Mouse (Mus musculus): ENCODE results near the gene Manba. TPM values are rescaled to one million over a fixed set of nuclear protein-coding genes. Genes with fewer than 3 reads are reported as not detected.

Gene Manba
- polyA plus RNA-seq, 1 experiment from 2014 or later = 18.6 TPM

DNA sequence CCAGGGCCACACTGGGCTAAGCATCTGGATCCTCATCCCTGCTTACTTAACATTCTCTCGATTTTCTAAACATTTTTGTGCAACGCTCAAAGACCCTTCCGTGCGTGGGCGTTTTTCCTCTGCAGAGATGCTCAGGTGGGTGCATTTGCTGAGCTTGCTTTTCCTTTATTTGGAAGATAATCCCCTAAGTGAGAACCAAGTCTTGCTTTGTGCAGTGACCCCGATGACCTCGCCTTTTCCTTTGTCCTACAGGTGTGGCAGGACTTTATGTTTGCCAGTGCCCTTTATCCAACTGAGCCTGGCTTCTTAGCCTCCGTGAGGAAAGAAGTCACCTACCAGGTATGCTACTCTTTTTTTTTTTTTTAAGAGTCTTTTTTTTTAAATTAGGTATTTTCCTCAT is 61.9 kb downstream of the Manba start:
- H3K27me3 ChIP-seq (replicated peaks; ENCODE audit: control insufficient read depth, insufficient read depth, low read length) = no peaks in the 10 kb centered on the region
- WGBS = 90% methylated on average over 8 of the region's 8 CpGs
- TF ChIP-seq CTCF (IDR thresholded peaks at IDR 0.05; ENCODE audit: low read depth) = no peak
- no peak overlapping the region for H3K27ac ChIP-seq (ENCODE audit: low read depth, low read length)
- no peaks in the 10 kb centered on the region for H3K4me1 ChIP-seq (replicated peaks; ENCODE audit: control insufficient read depth, insufficient read depth, low read length)
- no peak overlapping the region for H3K4me3 ChIP-seq (ENCODE audit: low read depth, low read length)
- peaks cover 6% of the 10 kb centered on the region for H3K36me3 ChIP-seq (ENCODE audit: control insufficient read depth, insufficient read depth)
- H3K9ac ChIP-seq (ENCODE audit: low read depth, low read length) = no peak overlapping the region
- no peak overlapping the region for H3K4me2 ChIP-seq (replicated peaks; ENCODE audit: low read depth)
- no peaks in the 10 kb centered on the region for H3K9me3 ChIP-seq (ENCODE audit: control insufficient read depth)
- no peak for ATAC-seq

DNA sequence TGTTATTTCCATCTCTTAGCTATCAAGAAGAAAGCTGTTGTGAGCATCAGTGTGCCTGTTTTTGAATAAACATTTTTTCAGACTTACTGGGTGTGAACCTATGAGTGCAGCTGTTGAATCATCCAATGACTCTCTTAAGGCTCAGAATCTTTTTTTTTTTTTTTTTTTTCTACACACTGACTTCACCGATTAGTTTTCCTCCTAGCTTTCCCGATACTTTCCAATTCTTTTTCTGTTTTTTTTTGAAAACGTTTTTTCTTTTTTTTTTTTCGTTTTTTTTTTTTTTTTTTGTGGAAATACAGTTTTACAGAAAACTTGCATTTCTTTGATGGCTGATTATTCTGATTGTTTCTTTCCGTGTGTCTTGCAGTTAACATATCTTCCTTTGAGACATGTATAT is 67.5 kb downstream of the Manba start:
- 78% methylated on average over 5 of the region's 5 CpGs for WGBS
- Histone ChIP-seq H3K4me2 (replicated peaks; ENCODE audit: low read depth) (no peak overlapping the region), H3K4me3 (ENCODE audit: low read depth, low read length) (no peak overlapping the region), H3K36me3 (ENCODE audit: control insufficient read depth, insufficient read depth) (no peaks in the 10 kb centered on the region; the same call in 1 of the 2 replicates), H3K27me3 (replicated peaks; ENCODE audit: control insufficient read depth, insufficient read depth, low read length) (no peaks in the 10 kb centered on the region), H3K9me3 (ENCODE audit: control insufficient read depth) (no peaks in the 10 kb centered on the region), H3K9ac (ENCODE audit: low read depth, low read length) (no peak overlapping the region), H3K27ac (ENCODE audit: low read depth, low read length) (no peak overlapping the region), H3K4me1 (replicated peaks; ENCODE audit: control insufficient read depth, insufficient read depth, low read length) (no peaks in the 10 kb centered on the region)
- ATAC-seq = no peak
- no peak for TF ChIP-seq CTCF (IDR thresholded peaks at IDR 0.05; ENCODE audit: low read depth)

DNA sequence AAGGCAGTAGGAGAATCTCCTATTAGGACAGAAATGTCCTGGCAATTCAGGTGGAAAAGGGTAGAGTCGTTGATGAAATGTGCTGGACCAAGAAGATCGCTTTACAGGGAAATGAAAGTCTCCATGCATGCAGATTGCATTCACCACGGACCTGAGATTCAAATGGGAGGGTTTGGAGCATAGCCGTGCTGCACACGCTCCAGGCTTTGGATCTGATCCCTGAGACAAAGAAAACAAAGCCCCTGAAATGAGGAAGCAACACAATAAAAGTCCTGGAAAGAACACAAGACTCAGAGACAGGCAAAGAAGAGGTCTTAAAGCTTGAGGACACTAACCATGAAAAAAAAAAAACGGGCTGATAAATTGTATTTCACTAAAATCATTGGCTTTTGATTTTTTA is 69.8 kb downstream of the Manba start:
- Histone ChIP-seq H3K4me2 (replicated peaks; ENCODE audit: low read depth) (no peak overlapping the region), H3K4me3 (ENCODE audit: low read depth, low read length) (no peak overlapping the region), H3K9me3 (ENCODE audit: control insufficient read depth) (no peaks in the 10 kb centered on the region), H3K27ac (ENCODE audit: low read depth, low read length) (no peak overlapping the region), H3K9ac (ENCODE audit: low read depth, low read length) (no peak overlapping the region), H3K4me1 (replicated peaks; ENCODE audit: control insufficient read depth, insufficient read depth, low read length) (no peaks in the 10 kb centered on the region), H3K27me3 (replicated peaks; ENCODE audit: control insufficient read depth, insufficient read depth, low read length) (no peaks in the 10 kb centered on the region), H3K36me3 (ENCODE audit: control insufficient read depth, insufficient read depth) (peaks cover 2% of the 10 kb centered on the region; the same call in 1 of the 2 replicates)
- TF ChIP-seq CTCF (IDR thresholded peaks at IDR 0.05; ENCODE audit: low read depth) = no peak
- ATAC-seq = no peak
- 83% methylated on average over 6 of the region's 6 CpGs for WGBS

DNA sequence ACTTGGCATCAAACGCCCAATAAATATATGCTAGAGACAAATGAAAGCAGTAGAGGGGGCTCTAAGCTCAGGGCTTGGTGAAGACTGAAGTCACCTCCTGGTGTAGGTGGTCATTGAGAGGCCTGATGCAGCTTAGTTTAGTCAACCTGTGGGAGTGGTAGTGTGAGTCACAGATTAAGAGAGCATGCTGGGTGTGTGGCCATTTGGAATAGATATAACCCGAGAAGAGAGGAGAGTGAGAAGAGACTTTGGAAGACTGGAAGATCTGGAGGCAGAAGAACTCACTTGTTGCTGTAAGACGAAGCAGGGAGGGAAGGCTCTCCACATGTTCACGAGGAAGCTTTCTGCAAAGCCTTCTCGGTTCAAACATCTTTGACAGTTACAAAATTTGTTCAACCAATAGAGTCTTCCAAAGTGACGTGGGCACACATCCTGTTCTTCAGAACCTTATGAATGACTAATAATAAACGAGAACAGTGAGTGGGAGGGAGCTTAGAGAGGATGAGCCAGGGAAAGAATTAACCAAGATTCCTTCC is 70.7 kb downstream of the Manba start:
- ATAC-seq = no peak
- Histone ChIP-seq H3K27ac (ENCODE audit: low read depth, low read length) (no peak overlapping the region), H3K4me2 (replicated peaks; ENCODE audit: low read depth) (no peak overlapping the region), H3K9me3 (ENCODE audit: control insufficient read depth) (no peaks in the 10 kb centered on the region), H3K4me1 (replicated peaks; ENCODE audit: control insufficient read depth, insufficient read depth, low read length) (no peaks in the 10 kb centered on the region), H3K36me3 (ENCODE audit: control insufficient read depth, insufficient read depth) (peaks cover 2% of the 10 kb centered on the region; the same call in 1 of the 2 replicates), H3K4me3 (ENCODE audit: low read depth, low read length) (no peak overlapping the region), H3K27me3 (replicated peaks; ENCODE audit: control insufficient read depth, insufficient read depth, low read length) (no peaks in the 10 kb centered on the region), H3K9ac (ENCODE audit: low read depth, low read length) (no peak overlapping the region)
- peak; percentile 44 for TF ChIP-seq CTCF (IDR thresholded peaks at IDR 0.05; ENCODE audit: low read depth)
- WGBS = 76% methylated on average over 7 of the region's 7 CpGs

DNA sequence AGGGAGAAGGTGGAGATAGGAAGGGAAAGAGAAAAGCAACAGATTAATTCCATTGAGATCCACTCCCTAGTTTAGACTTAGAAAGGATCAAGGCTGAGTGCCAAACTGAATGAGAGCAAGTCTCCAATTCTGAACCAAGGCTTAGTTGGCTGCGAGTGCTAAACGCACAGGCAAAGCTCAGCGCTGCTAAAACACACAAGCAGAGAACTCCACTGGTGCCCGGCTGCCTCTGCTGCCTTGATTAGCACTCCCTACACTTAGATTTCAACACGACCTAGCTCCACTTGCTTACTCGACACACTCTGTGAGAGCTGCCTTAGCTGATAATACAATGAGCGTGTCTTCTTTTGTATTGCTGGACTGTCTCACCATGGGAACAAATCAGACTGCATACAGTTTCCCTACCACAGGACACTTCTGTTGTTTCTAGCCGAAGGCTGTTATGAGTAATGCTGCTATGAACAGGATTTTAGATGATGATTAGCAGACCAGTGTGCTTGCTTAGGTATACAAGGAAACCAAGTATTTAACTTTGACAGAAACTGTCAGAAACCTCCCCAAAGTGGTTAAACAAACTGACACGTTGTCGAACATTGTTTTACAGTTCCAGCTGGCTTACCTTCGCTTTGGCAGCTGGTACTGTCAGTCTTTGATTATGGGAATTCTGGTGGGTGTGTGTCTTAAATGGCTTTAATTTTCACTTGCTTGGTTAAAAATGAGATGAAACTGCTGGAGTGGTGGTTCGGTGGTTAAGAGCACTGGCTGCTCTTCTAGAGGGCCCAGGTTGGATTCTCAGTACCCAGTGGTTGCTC is 71.6 kb downstream of the Manba start:
- Histone ChIP-seq H3K9ac (ENCODE audit: low read depth, low read length) (no peak overlapping the region), H3K27me3 (replicated peaks; ENCODE audit: control insufficient read depth, insufficient read depth, low read length) (no peaks in the 10 kb centered on the region), H3K4me1 (replicated peaks; ENCODE audit: control insufficient read depth, insufficient read depth, low read length) (no peaks in the 10 kb centered on the region), H3K4me3 (ENCODE audit: low read depth, low read length) (no peak overlapping the region), H3K4me2 (replicated peaks; ENCODE audit: low read depth) (no peak overlapping the region), H3K36me3 (ENCODE audit: control insufficient read depth, insufficient read depth) (peaks cover 2% of the 10 kb centered on the region; the same call in 1 of the 2 replicates), H3K27ac (ENCODE audit: low read depth, low read length) (no peak overlapping the region), H3K9me3 (ENCODE audit: control insufficient read depth) (no peaks in the 10 kb centered on the region)
- no peak for TF ChIP-seq CTCF (IDR thresholded peaks at IDR 0.05; ENCODE audit: low read depth)
- no peak for ATAC-seq
- WGBS = 80% methylated on average over 12 of the region's 12 CpGs

DNA sequence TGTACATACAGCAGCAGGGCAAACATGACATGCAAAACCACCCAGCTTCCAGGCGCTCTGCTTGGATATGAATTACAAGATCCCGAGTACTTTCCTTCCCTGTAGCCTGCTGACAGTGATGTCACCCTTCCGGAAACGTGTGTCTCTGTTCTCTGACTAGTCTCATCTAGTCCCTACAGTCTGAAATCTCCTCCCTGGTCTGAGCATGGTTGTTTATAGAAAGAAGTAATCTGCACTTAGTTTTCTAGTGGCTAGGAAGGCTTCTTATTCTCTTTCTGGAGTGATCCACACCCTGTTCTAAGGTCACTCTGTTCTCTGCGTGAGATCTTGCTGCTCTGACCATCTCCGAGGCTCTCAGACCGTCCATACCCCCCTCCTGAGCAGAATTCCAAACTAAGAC is 76.6 kb downstream of the Manba start:
- H3K9me3 ChIP-seq (ENCODE audit: control insufficient read depth) = no peaks in the 10 kb centered on the region
- no peaks in the 10 kb centered on the region for H3K27me3 ChIP-seq (replicated peaks; ENCODE audit: control insufficient read depth, insufficient read depth, low read length)
- peaks cover 14% of the 10 kb centered on the region; the same call in 1 of the 2 replicates for H3K36me3 ChIP-seq (ENCODE audit: control insufficient read depth, insufficient read depth)
- ATAC-seq = no peak
- H3K4me3 ChIP-seq (ENCODE audit: low read depth, low read length) = no peak overlapping the region
- WGBS = 77% methylated on average over 7 of the region's 7 CpGs
- no peaks in the 10 kb centered on the region for H3K4me1 ChIP-seq (replicated peaks; ENCODE audit: control insufficient read depth, insufficient read depth, low read length)
- no peak overlapping the region for H3K9ac ChIP-seq (ENCODE audit: low read depth, low read length)
- no peak overlapping the region for H3K4me2 ChIP-seq (replicated peaks; ENCODE audit: low read depth)
- no peak overlapping the region for H3K27ac ChIP-seq (ENCODE audit: low read depth, low read length)
- TF ChIP-seq CTCF (IDR thresholded peaks at IDR 0.05; ENCODE audit: low read depth) = no peak
